Mouse (Mus musculus): ENCODE measurements at regions not wholly inside any gene's neighbourhood (a gene's known extent, or its start where the extent isn't known, plus 50 kb on each side); places are given as distances from the start of the nearest gene placed in this dataset.

DNA sequence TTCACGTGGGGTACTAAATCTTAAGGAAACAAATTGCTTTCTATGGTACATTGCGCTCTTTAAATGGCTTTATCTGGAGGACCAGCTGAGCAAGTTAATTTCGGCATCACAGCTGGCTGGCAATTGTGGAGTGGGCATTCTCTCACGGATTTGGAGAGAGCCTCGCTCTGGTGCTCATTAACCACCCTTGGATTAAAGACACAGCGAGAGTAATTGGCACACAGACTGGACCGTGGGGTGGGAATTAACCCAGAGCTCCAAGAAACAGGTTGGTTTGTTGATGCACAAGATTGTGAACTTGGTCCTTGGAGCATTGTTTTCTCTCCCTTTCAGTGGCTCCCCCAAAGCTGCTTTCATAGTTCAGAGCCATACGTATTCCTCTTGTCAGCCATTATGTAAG, 156.3 kb upstream of the Chd6 start:
- TF ChIP-seq CTCF (IDR thresholded peaks at IDR 0.05; ENCODE audit: insufficient read depth, low read length) (no peak), POLR2A (IDR thresholded peaks at IDR 0.05; ENCODE audit: borderline replicate concordance, extremely low read depth, low read depth, low read length) (no peak)

Measured in lung, adult 2 months (tissue).